Mouse (Mus musculus) R1 (cell line): ENCODE measurements around the gene Nav2.
A peak's percentile ranks its signal among the peaks of the same experiment; 100 is the strongest.

Experiments
- DNase-seq: peaks from one replicate; pipeline ENCODE4 v3.0.0-alpha.2; 2018; ENCODE audit warnings: low read depth, low spot score

The Nav2 gene

DNA sequence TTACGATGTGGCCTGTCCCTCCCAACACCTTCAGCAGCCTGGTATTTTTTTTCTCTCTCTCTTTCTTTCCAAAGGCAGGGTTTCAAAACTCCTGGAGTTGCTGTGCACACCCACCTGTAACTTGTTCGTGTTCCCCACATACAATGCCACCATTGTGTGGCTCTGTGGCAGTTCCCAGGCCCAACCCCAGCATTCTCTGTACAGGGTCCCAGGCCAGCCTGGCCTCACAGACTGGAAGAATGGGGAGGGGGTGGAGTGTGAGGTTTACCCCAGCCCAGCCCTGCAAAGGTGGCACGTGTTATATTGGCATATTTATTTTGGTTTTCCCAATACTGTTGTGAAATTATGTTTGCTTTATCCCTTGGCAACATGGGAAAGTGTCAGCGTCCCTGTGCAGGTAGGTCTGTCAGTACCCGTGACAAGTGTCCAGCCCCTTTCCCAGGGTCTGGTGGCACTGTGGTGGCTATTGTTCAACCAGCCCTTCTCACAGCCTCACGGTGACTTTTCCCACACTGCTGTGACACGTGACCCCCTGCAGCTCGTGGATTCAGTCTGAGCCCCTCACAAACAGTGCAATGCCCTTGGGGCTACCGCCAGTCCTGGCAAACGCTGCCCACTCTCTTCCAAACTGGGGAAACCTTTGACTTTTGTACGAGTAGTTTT lies 443.2 kb downstream of the Nav2 start:
- DNase-seq, result no peak

DNA sequence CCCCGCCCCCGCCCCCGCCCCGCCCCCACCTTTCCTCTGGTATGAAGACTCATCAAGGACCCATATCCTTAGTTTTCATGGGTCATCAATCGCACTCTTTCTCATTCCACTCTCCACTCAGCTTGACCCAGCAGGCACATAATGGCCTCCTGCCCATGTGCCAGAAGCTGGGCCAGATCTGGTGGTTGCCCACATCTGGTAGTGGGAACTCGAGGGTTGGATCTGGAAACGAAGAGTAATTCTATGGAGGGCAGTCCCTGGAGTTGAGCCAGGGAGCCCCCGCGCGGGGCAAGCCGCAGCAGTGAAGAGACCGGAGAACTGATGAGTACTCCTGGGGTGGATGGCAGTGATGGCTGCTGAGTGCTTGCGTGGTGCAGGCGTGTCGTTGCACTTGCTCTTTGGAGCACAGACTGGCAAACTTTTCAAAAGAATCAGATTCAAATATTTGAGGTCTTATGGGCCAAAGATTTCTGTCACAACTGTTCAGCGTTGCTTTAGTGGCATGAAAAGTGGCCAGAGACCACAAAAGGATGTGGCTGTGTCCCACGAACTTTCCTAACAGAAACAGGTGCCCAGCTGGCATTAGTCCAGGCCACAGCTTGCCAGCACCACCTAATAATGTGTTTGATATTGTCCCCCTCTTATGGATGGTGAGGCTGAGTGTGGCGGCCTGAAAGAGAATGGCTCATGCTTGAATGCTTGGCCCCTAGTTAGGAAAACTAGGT lies 449.1 kb downstream of the Nav2 start:
- peak; percentile 43 for DNase-seq

DNA sequence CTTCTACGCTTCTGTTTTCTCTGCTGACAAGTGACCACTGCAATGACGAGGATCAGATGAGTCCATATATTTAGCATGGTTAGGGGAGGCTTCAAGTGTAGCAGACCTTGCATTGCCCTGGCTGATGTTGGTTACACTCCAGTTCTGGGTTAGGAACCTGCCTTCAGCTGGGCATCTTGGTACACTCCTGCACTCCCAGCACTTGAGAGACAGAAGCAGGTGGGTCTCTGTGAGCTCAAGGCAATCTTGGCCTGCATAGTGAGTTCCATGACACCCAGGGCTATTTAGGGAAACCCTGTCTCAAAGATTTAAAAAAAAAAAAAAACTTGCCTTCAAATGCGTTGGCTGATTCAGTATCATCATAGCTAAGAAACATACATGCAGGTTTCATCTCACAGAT lies 450.6 kb downstream of the Nav2 start:
- DNase-seq, result no peak

DNA sequence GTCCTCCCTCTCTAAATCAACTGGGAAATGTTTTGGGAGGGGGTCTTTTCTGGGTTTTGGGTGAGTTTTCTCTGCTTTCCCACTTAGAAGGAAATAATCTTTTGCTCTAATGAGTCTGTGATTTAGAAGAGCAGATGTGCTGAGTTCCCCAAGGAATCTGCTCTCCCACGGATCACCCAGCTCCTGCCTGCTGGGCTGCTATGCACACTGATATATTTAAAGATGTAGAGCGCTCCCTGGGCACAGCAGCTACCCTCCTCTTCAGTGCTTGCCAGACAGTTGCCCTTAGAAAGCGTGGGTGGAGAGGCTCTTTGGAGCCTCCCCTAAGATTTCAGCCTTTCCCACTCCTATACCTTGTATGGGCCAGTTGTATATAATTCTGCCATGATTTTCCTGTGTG lies 452.1 kb downstream of the Nav2 start:
- DNase-seq, result no peak

DNA sequence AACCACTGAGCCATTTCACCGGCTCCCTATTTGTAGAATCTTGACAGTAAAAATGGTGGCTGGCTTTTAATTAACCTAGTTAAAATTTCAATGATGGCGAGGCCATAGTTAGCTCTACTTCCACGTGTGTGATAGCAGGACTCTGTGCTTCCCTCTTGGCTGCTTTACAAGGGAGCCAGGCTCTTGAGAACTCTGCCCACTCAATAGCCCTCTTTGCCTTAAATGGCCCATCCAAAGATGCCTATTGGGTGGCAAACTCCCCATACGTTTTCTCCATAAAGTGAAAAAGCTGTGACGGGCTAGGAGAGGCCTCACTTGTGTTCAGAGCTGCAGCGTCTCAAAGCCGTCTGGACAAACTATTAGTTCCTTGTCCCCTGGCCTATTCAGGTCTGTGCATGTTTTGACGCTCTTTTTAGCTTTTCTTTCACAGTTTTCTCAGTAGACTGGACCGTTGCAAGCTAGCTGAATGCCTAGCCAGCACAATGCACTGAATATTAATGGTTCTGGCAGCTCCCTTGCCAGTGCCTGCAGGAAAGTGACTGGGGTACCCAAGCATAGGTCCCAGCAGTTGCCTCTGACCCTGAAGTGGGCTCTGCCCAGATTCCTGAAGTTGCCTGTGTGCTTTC lies 453.1 kb downstream of the Nav2 start:
- no peak for DNase-seq

DNA sequence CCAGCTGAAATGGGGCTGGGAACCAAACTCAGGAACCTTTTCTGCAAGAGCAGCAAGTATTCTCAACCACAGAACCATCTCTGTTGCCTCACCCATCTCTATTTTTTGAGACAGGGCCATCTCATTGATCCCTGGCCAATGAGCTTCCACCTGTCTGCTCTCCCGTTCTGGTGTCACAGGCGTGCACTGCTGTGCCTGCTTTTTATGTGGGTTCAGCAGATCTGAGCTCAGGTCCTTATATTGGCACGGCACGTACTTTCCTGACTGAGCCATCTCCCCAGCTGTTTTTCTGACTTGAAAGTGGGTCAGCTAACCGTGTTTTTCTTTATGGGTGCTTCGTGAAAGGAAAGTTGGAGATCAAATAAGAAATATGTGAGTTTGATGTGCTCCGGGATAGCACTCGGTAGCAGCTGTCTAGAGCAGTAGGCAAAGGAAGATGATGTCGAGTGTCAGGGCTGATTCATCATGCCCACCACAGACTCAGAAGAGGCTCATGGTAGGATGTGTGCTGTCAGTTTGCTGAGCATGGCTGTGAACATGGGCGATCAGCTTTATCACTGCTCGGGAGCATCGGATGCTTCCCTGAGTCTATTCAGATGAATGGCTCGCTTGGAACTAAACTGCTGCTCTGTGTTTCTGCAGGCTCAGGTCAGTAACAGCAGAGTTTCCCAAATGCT lies 456.1 kb downstream of the Nav2 start:
- no peak for DNase-seq

DNA sequence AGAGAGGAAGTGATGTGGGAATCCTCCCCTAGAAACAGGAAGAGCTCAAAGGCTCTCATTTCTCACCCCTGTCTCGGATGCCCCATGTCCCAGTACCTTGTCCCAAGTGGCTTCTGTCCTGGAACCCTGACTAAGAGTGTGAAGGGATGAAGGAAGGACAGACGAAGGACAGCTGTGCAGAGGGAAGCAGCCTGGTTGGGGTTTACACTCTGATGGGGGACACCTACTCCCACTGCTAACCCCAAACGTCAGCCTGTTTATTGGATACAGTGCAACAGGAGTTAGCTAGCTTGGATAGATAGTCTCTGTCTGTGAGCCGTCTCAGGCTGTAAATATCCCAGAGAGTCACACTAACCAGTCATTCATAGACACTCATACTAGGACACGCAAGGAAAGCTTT lies 460.1 kb downstream of the Nav2 start:
- no peak for DNase-seq

DNA sequence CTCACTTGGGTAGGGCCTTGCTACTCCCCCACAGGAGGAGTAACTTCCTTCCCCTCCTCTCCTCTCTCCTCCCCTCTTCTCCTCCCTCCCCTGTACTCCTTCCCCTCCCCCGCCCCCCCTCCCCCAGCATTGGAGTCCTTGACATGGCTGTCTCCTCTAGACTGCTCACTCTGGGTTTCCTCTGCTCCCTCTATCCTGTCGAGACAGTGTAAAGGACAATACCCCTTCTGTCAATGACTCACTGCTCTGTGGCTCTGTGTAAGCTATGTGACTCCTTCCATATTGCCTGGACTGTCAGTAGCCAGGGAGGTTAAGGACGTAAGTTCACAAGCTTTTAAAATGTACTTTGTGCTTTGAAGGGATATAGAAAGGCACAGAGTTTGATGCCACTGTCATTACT lies 460.5 kb downstream of the Nav2 start:
- no peak for DNase-seq

DNA sequence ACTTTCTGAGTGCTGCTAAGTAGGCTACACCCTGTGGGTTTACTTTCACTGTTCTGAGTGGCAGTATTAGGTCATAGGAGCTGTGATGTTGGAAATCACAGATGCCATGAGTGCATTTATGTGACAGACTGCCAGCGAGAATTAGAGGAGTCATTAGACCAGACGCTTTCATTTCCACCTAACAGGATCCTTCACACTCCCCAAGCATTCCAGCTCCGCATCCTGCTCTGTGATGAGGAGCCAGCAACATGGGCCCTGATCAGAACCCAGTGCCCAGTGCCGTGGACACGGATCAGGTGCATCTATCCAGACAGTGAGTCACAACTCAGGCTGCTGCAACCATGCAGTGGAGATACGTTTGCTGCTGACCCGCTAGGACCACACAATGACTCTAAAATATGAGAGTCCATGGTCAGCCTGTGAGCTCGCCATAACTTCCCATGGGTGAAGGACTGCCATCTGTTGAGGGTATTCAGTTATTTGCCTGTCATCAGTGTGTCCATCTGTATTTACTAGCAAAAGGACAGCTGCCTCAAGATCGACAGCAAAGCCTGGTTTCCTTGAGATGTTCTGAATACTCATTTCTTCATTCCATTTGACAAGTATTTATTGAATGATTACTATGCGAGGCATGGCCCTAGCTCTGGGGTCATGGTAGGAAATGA lies 461.4 kb downstream of the Nav2 start:
- DNase-seq, result no peak

DNA sequence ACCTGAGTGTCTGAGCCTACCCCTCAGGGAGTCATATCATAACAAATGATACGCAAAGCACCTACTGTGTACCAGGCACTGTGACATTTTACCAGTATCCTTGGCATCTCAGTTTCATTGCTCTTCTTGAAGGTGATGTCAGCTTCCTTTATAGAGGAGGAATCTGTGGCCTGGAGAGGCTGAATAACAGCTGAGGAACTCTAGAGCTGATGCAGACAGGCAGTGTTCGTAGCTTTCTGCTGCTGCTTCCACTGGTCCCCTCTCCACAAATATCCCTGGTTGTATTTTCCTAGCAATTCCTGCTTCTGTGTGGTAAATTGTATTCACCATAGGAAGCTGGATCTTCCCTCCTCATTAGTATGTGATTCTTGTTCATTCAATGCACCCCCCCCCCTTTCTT lies 462.8 kb downstream of the Nav2 start:
- DNase-seq, result no peak

DNA sequence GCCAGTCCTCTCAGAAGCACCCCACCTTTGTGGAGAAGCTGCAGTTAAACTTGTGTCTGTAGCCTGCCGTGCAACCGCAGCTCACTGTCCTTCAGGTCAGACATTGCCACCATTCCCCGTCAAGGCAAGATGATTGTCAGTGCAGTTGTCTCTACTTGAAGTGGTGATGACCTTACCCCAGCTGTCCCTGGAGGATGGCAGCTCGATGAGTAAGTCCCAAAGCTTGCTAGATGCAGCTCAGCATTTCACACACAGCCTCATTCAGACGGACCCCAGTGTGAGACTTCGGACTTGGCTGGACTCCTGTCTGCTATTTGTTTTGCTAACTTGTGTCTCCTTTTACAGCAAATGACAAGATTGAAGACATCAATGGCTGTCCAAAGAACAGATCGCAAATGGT lies 463.5 kb downstream of the Nav2 start:
- no peak for DNase-seq

DNA sequence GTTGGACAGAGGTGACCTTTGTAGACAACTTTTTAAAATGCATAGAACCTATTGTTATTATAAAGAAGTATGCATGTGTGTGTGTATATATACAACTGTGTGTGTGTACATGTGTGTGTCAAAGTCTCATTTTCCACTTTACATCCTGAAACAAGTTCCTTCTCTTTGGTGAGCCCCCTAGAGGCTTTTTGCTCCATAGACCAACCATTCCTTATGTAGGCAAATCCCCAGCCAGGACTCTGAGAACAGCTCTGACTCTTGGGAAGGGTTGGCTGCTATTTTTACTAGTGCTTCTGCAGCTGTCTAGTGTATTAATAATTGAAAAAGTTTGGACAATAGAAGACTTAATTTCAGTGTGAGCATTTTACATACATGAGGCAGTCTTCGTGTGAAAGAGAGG lies 464.7 kb downstream of the Nav2 start:
- no peak for DNase-seq

DNA sequence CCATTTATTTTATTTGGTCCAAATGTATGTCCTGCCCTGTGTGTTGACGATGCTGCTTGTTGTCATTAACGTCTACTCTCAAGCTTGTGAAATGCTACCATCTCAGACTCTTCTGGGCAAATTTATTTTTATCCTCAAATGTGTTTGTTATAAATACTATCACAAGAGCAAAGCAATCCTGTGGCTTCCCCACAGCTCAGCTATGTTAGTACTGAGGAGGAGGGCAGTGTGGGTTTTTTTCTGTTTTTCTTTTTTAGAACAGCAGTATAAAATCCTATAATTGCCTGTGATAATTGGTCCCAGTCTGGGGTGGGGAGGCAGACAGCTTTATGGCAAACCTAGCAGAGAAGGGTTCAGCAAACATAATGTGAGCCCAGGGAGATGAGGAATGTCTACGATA lies 465.1 kb downstream of the Nav2 start:
- DNase-seq, result no peak

DNA sequence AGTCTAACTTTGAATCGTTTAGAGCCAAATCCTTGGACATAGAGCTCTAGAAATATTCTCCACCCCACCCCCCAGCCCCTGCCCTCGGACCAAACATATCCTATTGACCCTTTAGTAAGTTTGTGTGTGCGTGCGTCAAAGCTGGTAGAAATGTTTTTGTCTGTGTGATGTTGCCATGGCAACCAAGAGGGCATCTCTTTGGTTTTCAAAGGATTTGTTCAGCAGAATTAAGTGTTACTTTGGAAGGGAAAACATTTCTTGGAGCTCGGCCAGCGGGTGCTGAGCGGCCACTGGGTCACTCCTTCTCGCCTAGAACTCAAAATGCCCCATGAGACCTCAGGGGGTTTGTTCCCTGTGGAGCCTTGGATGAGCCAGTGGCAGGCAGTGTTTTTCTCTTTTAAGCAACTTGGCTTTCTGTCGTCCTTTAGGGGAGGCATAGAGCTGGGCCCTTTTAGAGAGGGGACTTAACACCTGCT lies 467.0 kb downstream of the Nav2 start:
- peak; percentile 36 for DNase-seq

DNA sequence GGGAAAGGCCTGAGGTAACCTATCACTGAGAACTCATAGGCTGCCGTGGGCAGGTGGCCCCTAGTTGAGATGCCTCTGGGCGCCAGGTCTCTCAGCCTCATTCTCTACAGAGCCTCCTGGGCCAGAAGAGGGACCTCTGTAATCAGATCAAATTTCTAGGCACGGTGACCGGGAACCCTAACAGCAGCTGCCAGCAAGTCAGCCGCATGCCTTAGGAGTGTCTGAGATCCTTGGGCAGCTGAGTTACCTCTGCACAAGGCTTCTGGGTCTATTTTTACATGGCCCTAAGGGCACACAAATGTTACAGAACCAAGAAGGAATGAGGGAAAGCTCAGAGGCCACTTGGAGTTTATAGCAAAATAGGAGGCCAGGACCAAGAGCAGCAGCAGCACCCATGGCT lies 470.1 kb downstream of the Nav2 start:
- DNase-seq, result no peak

DNA sequence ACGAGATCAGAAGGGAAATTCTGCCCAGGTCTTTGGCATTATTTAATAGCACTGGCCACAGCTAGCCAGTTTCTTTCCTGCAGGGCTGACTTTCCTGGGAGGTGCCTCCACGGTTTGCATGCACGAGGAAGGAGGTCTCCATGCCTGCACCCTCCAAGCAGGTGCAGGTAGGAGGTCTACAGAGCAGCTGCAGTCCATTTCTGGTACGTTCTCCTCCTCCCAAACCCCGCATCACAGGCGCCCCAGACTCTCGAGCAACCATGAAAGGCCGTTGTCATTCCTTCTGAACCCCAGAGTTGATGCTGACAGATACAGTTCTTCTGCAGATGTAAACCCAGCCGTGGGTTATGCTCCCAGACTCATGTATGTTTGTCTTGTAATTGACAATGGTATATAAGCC lies 472.4 kb downstream of the Nav2 start:
- DNase-seq, result no peak

DNA sequence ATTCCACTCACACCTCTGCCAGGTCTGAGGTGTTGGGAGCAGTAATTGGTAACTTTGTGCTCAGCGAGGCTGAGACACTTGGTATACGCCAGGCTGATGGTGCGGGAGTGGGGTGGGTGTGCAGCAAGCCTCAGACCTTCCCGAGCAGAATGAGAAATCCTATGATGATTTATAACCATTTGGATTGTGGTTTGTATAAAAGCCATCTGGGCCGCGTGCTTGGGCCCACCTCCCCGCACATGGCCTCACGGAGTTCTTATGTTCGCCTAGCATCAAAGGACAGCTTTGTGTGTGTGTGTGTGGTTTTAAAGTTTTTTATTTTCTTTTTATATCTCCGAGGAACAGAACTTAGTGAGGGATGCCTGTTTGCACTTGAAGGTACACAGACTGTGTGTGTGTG lies 474.4 kb downstream of the Nav2 start:
- no peak for DNase-seq

DNA sequence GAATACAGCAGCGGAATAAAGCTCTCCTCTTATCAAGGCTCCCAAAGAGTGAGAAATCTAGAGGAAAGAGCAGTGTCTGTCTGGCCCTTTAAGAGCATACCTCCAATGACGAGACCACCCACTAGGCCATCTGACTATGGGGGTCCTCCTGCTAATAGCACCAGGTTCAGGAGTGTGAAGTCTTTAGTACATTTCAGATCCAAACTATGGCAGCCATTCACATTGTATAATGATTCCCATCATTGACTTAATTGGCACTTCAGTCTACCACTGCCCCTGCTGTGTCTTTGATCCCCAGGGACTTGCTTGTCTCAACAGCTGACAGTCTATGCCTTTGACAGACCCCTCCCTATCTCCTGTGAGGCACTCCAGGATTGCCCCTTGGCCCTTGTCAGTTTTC lies 479.6 kb downstream of the Nav2 start:
- DNase-seq, result no peak

DNA sequence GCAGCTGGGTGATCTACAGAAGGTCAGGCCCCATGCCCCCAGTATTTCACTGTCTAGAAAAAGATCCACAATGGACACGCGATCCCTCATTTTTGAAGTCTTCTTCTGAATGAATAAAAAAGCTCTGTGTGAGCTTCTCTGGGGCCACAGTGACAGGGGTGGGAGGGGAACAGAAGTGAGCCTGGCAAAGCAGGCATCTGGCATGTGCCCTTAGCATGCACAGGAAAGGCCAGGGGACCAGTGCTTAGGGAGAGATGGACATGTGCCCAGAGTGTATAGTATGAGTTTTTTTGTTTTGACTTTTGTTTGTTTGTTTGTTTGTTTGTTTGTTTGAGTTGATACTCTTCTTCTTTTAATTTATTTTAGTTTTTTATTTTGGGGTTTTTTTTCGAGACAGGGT lies 481.8 kb downstream of the Nav2 start:
- no peak for DNase-seq

DNA sequence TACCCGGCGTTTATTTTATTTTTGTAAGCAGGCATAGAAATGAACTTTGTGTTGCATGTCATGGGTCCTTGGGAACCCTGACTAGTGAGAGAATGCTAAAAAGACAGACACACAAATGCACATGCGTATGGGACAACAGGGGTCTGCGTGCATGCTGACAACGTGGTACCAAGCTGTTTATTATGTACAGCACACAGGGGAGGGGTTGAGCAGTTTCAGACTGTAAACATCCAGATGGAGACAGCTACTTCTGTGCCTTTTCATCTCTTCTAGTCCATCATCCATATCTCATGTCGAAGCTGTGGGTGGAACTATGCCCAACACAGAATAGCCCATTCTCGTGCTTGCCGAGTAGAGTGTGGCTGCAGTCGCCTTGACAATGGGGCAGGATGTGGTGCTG lies 482.3 kb downstream of the Nav2 start:
- no peak for DNase-seq

DNA sequence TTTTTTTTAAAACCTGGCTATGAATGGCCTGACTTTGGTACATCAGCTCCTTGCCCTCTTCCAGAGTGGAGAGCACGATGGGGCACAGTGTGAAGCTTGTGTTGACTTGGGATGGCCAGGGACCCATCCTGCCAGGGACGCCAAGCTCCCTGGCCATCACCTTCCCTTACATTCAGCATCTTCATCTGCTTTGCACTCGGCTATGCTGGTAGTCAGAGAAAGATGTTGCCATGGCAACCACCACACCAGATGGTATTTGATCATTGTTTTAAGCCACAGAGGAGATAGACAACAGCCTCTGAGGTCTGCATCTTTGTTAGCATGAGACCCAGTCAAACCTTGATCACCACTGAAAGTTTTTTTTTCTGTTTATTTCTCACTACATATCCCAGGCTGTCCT lies 483.7 kb downstream of the Nav2 start:
- peak; percentile 30 for DNase-seq

DNA sequence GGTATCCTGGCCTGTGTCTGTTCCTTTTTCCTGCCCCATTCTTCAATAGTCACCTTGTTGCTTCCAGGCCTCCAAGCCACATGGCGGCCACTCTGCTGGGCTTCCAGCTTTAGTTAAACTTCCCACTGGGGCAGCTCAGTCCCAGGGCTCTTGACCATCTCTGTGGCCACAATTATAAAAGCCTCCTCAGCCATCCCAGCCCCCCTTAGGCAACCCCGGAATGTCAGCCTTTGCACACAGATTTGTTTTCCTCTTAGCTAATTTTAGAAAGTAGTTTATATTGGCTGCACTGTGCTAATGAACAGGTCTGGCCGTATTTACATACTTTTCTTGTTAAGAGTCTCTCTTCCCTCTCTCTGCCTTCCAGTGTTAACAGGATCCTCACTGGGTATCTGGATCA lies 484.3 kb downstream of the Nav2 start:
- DNase-seq, result no peak
